Mouse (Mus musculus): ENCODE data around the gene Ss18l1.

Gene Ss18l1

DNA sequence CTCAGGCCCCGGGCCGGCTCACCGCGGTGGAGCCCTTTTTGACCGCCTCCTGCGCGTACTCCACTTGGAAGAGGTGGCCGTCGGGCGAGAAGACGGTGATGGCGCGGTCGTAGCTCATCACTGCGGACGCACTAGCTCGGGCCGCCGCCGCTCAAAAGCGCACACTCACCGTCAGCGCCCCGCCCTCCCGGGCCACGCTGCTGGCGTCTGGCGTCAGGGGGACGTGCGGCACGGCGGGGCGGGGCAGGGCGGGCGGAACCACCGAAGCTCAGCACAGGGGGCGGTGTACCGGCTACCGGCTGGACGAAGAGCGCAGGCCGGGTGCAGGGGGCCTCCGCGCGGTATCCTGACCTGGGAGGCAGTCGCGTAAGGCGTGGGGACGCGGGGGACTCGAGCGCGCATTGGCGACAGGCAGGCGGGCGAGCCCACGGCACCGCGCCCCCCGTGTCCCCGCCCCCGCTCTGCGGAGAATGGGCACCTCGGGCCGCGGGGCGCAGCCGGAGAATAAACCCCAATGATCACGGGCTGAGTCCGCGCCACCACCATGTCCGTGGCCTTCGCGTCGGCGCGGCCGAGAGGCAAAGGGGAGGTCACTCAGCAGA, at the start of gene Ss18l1, which contains the start of gene Psma7:
TSS of gene Ss18l1 (plus strand) at position 254 of the 602 bp plus-strand sequence.
TSS of gene Psma7 (minus strand) at position 178 of the 602 bp plus-strand sequence.
- peak; percentile 93 for DNase-seq (ENCODE audit: low read depth)

- DNase-seq (ENCODE audit: low read depth) = no peak
Observed at GRCm38 (mm10) chr2:179993071-179993470, 49.2 kb upstream of the Ss18l1 start.

DNA sequence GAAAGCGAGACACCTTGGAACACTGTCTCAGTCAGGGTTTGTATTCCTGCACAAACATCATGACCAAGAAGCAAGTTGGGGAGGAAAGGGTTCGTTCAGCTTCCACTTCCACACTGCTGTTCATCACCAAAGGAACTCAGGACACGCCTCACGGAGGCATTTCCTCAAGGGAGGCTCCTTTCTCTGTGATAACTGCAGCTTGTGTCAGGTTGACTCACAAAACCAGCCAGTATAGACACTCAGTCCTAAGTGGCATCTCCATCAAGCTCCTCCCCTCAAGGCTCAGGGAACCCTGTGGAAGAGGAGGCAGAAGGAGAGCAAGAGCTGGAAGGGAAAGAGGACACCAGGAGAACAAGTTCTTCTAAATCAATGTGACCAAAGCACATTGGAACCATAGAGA, 43.9 kb upstream of the Ss18l1 start:
- no peak for DNase-seq (ENCODE audit: low read depth)

DNA sequence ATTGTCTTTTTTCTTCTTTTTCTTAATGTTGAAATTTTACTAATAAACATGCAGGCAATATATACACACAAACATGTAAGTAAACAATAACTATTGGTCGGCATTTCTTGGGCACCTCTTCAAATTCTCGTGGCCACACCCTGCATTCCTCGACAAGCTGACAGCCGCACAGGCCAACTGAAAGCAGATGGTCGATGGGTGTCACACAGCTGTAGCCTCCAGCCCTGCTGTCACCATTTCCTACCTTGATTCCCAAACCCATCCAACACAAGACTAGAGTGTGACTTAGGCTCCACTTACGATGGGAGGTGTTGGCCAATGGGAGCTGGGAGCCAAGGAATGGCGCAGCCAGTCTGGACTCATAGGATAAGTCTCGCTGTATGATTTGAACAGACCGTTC, 40.7 kb upstream of the Ss18l1 start:
- DNase-seq (ENCODE audit: low read depth) = no peak

- no peak for DNase-seq (ENCODE audit: low read depth)
Observed at GRCm38 (mm10) chr2:180005656-180006351, 36.5 kb upstream of the Ss18l1 start.

- DNase-seq (ENCODE audit: low read depth) = no peak
Observed at GRCm38 (mm10) chr2:180006352-180007017, 35.8 kb upstream of the Ss18l1 start.

- DNase-seq (ENCODE audit: low read depth) = no peak
Observed at GRCm38 (mm10) chr2:180010686-180011085, 31.6 kb upstream of the Ss18l1 start.

DNA sequence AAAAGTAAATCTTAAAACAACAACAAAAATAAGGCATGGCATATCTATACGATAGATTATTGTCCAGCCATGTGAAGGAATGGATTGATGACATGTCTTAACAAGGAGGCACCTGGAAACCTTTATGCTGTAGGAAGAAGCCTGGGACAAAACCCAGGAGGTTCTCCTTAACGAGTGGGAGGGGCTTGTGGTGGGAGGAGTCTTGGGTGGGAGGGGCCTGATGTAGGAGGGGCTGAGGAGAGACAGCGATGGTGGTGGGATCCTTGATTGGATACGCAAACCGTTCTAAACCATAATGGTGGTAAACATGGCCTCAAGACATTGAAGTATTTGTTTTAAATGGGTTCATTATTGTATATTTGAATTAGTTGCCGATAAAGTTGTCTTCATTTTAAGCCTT, 30.9 kb upstream of the Ss18l1 start:
- no peak for DNase-seq (ENCODE audit: low read depth)

- no peak for DNase-seq (ENCODE audit: low read depth)
Observed at GRCm38 (mm10) chr2:180013686-180014085, 28.6 kb upstream of the Ss18l1 start.

GRCm38 (mm10) chr2:180017632-180018031, 24.7 kb upstream of the Ss18l1 start:
- DNase-seq (ENCODE audit: low read depth) = no peak

- no peak for DNase-seq (ENCODE audit: low read depth)
Observed at GRCm38 (mm10) chr2:180018573-180018972, 23.7 kb upstream of the Ss18l1 start.

GRCm38 (mm10) chr2:180020091-180020661, 22.1 kb upstream of the Ss18l1 start:
- no peak for DNase-seq (ENCODE audit: low read depth)

- no peak for DNase-seq (ENCODE audit: low read depth)
Observed at GRCm38 (mm10) chr2:180020919-180021318, 21.4 kb upstream of the Ss18l1 start.

- DNase-seq (ENCODE audit: low read depth) = no peak
Observed at GRCm38 (mm10) chr2:180022751-180023150, 19.6 kb upstream of the Ss18l1 start.

DNA sequence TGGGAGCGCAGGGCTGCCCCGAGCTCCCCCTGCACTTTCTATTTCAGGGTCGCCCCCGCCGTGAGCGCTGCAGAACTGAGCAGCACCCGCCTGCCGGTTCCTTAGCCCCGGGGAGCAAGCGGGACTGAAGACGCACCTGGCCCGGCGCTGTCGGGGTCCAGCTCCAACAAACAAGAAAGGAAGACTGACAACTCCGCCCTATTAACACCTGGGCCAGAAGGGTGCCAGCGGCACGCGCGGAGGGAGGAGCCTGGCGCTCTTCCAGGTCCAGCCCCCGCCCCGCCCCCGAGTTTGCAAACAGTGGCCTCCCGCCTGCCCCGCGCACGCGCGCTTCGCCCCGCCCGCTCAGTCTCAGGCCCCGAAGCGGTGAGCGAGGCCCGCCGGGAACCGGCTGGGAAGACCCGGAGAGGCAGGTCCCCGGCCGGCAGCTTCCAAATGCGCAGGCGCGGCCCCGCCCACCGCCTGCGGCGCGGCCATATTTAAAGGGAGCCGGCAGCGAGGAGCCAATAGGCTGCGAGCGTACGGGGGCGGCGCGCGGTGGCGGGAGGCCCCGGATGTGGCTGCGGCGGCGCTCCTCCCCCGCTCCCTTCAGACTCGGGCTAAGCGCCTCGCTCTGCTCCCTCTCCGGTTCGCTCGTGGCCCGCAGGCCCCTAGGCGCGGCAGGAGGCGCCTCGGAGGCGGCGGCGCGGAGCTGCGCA, 17.8 kb upstream of the Ss18l1 start, which contains the start of gene Lsm14b:
TSS of gene Lsm14b (plus strand) at position 587 of the 698 bp plus-strand sequence.
- peak; percentile 98 for DNase-seq (ENCODE audit: low read depth)

DNA sequence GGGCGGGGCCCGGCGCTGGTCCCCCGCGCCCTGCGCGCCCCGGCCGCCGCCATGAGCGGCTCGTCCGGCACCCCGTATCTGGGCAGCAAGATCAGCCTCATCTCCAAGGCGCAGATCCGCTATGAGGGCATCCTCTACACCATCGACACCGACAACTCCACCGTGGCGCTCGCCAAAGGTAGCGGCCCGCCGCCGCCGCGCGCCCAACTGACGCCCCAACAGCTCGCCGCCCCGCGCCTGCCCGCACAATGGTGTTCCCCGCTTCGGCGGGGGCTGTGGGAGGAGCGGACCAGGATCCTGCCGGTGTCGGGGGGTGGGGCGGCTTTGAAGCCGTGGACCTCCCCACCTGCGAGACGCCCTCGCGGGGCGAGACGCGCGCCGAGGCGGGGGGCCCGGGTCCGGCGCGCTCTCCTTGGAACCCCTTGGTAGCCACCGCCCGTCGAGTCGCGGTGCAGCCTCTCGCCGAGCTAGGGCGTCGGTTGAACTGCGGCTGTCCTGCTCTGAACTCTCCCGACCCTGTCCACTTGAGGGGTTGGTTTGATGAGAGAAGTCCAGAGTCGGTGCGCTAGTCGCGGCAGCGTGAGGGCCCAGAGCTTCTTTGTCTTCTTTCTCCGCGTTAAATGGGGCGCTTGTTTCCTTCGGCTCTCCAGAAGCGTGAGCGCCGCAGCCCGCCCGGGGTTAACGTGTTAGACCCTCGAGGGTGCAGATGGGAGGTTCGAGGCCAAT, 17.0 kb upstream of the Ss18l1 start:
- peak; percentile 65 for DNase-seq (ENCODE audit: low read depth)

- no peak for DNase-seq (ENCODE audit: low read depth)
Observed at GRCm38 (mm10) chr2:180025861-180026200, 16.5 kb upstream of the Ss18l1 start.

GRCm38 (mm10) chr2:180027768-180028167, 14.5 kb upstream of the Ss18l1 start:
- no peak for DNase-seq (ENCODE audit: low read depth)

DNA sequence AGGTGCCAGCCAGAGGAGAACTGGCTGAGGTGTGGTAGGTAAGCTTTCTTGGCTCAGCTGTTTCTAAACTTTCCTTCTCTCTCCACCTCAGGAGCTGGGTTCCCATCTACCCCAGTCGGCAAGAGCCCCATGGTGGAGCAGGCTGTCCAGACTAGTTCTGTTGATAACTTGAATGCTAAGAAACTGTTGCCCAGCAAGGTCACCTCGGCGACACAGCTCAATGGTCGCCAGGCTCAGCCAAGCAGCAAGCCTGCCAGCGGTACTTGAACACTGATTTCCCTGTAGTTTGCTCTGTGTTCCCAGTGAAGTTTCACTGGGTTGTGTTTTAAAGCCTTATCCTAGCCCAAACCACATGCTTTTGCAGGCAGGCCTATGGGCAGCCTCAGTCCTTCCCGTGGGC, 11.0 kb upstream of the Ss18l1 start:
- no peak for DNase-seq (ENCODE audit: low read depth)

DNA sequence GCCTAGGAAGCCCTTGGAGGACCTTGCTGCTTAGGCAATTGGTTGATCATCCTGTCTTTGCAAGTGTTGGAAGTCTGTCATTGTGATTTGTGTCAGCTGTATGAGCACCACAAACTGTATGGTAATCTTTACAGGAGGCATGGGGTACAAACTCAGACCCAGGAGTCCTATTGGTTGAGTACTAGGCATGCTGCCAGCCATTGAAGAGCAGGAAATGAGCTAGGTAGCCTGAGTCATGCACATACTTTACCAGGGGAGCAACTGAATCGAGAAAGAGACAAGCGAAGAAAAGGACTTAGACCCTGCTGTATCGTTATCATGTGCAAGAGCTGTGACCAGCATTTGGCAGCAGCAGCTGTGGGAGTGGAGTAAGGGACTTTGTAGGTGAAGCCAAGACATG, 9.4 kb upstream of the Ss18l1 start:
- DNase-seq (ENCODE audit: low read depth) = no peak

- no peak for DNase-seq (ENCODE audit: low read depth)
Observed at GRCm38 (mm10) chr2:180033956-180034355, 8.4 kb upstream of the Ss18l1 start.

GRCm38 (mm10) chr2:180034753-180035152, 7.6 kb upstream of the Ss18l1 start:
- DNase-seq (ENCODE audit: low read depth) = no peak
